Mouse (Mus musculus): Measurements from ENCODE around the gene Iscu. TPM values are rescaled to one million over a fixed set of nuclear protein-coding genes. Genes with fewer than 3 reads are reported as not detected.
"Not testable (repeated sequence)": the region's sequence is repeated elsewhere in the genome, so short reads cannot be mapped to it uniquely, and the experiment has no call there.

The Iscu gene
- polyA plus RNA-seq, 1 experiment from 2014 or later = 93.0 TPM

GRCm38 (mm10) chr5:113811824-113812420 lies 39.4 kb downstream of the Iscu start:
- ATAC-seq (ENCODE audit: low read depth); H3K9me3 ChIP-seq; H3K4me1 ChIP-seq (replicated peaks); H3K9ac ChIP-seq; H3K36me3 ChIP-seq; H3K27ac ChIP-seq (replicated peaks); H3K4me3 ChIP-seq; H3K27me3 ChIP-seq; H3K4me2 ChIP-seq: not testable (repeated sequence)
- 24% methylated on average over 11 of the region's 12 CpGs for WGBS

GRCm38 (mm10) chr5:113812638-113813037 lies 40.1 kb downstream of the Iscu start:
- Histone ChIP-seq H3K4me2 (no peak overlapping the region), H3K4me3 (no peak overlapping the region), H3K9ac (no peak overlapping the region), H3K4me1 (replicated peaks) (no peaks in the 10 kb centered on the region), H3K27ac (replicated peaks) (no peak overlapping the region), H3K27me3 (no peaks in the 10 kb centered on the region; the same call in 1 of the 2 replicates), H3K9me3 (peaks cover 5% of the 10 kb centered on the region; the same call in 1 of the 2 replicates), H3K36me3 (no peaks in the 10 kb centered on the region)
- WGBS = 97% methylated on average over 2 of the region's 2 CpGs
- no peak for ATAC-seq (ENCODE audit: low read depth)

- Histone ChIP-seq H3K4me2 (no peak overlapping the region), H3K9me3 (peaks cover 5% of the 10 kb centered on the region; the same call in 1 of the 2 replicates), H3K9ac (no peak overlapping the region), H3K27ac (replicated peaks) (no peak overlapping the region), H3K27me3 (no peaks in the 10 kb centered on the region; the same call in 1 of the 2 replicates), H3K36me3 (no peaks in the 10 kb centered on the region), H3K4me3 (no peak overlapping the region), H3K4me1 (replicated peaks) (no peaks in the 10 kb centered on the region)
- 26% methylated on average over 9 of the region's 9 CpGs for WGBS
- ATAC-seq (ENCODE audit: low read depth) = no peak
Observed at GRCm38 (mm10) chr5:113813608-113814007, 41.1 kb downstream of the Iscu start.

GRCm38 (mm10) chr5:113814111-113815040 lies 41.8 kb downstream of the Iscu start:
- no peaks in the 10 kb centered on the region for H3K4me1 ChIP-seq (replicated peaks)
- 39% methylated on average over 27 of the region's 27 CpGs for WGBS
- H3K27ac ChIP-seq (replicated peaks) = no peak overlapping the region
- H3K36me3 ChIP-seq = no peaks in the 10 kb centered on the region
- no peak overlapping the region; the same call in 1 of the 2 replicates for H3K9ac ChIP-seq
- ATAC-seq (ENCODE audit: low read depth) = no peak
- no peak overlapping the region for H3K4me2 ChIP-seq
- H3K4me3 ChIP-seq = no peak overlapping the region
- H3K9me3 ChIP-seq = peaks cover 5% of the 10 kb centered on the region; the same call in 1 of the 2 replicates
- no peaks in the 10 kb centered on the region; the same call in 1 of the 2 replicates for H3K27me3 ChIP-seq

GRCm38 (mm10) chr5:113815041-113815389 lies 42.5 kb downstream of the Iscu start:
- Histone ChIP-seq H3K4me3 (no peak overlapping the region), H3K36me3 (no peaks in the 10 kb centered on the region), H3K4me2 (no peak overlapping the region), H3K9me3 (peaks cover 5% of the 10 kb centered on the region; the same call in 1 of the 2 replicates), H3K27me3 (no peaks in the 10 kb centered on the region; the same call in 1 of the 2 replicates), H3K27ac (replicated peaks) (no peak overlapping the region), H3K4me1 (replicated peaks) (no peaks in the 10 kb centered on the region), H3K9ac (no peak overlapping the region; the same call in 1 of the 2 replicates)
- no peak for ATAC-seq (ENCODE audit: low read depth)
- WGBS = 54% methylated on average over 11 of the region's 11 CpGs

GRCm38 (mm10) chr5:113815638-113816152 lies 43.1 kb downstream of the Iscu start:
- no peaks in the 10 kb centered on the region for H3K4me1 ChIP-seq (replicated peaks)
- no peak overlapping the region for H3K27ac ChIP-seq (replicated peaks)
- no peak overlapping the region for H3K4me2 ChIP-seq
- WGBS = 10% methylated on average over 15 of the region's 15 CpGs
- no peak for ATAC-seq (ENCODE audit: low read depth)
- no peak overlapping the region for H3K4me3 ChIP-seq
- H3K36me3 ChIP-seq = no peaks in the 10 kb centered on the region
- peaks cover 5% of the 10 kb centered on the region; the same call in 1 of the 2 replicates for H3K9me3 ChIP-seq
- 0 out of 2 replicates have a peak overlapping the region, but pooled peaks have one; percentile 9 for H3K9ac ChIP-seq
- no peaks in the 10 kb centered on the region; the same call in 1 of the 2 replicates for H3K27me3 ChIP-seq

- 76% methylated on average over 14 of the region's 14 CpGs for WGBS
- H3K36me3 ChIP-seq = no peaks in the 10 kb centered on the region
- no peaks in the 10 kb centered on the region for H3K9me3 ChIP-seq
- H3K4me2 ChIP-seq = no peak overlapping the region
- no peaks in the 10 kb centered on the region; the same call in 1 of the 2 replicates for H3K27me3 ChIP-seq
- H3K9ac ChIP-seq = no peak overlapping the region
- ATAC-seq (ENCODE audit: low read depth) = no peak
- H3K4me3 ChIP-seq = no peak overlapping the region
- no peak overlapping the region for H3K27ac ChIP-seq (replicated peaks)
- no peaks in the 10 kb centered on the region for H3K4me1 ChIP-seq (replicated peaks)
Observed at GRCm38 (mm10) chr5:113818572-113818971, 46.0 kb downstream of the Iscu start.

GRCm38 (mm10) chr5:113824228-113824627 lies 51.7 kb downstream of the Iscu start:
- no peak overlapping the region for H3K9ac ChIP-seq
- H3K36me3 ChIP-seq = no peaks in the 10 kb centered on the region
- no peak overlapping the region for H3K4me2 ChIP-seq
- H3K4me3 ChIP-seq = no peak overlapping the region
- no peak for ATAC-seq (ENCODE audit: low read depth)
- no peaks in the 10 kb centered on the region for H3K9me3 ChIP-seq
- H3K27me3 ChIP-seq = no peaks in the 10 kb centered on the region
- H3K4me1 ChIP-seq (replicated peaks) = no peaks in the 10 kb centered on the region
- no peak overlapping the region for H3K27ac ChIP-seq (replicated peaks)
- WGBS = 84% methylated on average over 4 of the region's 4 CpGs

GRCm38 (mm10) chr5:113825558-113825957 lies 53.0 kb downstream of the Iscu start:
- H3K27me3 ChIP-seq = no peaks in the 10 kb centered on the region
- WGBS = 86% methylated on average over 7 of the region's 7 CpGs
- H3K36me3 ChIP-seq = no peaks in the 10 kb centered on the region
- ATAC-seq (ENCODE audit: low read depth) = no peak
- no peak overlapping the region for H3K9ac ChIP-seq
- no peaks in the 10 kb centered on the region for H3K4me1 ChIP-seq (replicated peaks)
- H3K9me3 ChIP-seq = no peaks in the 10 kb centered on the region
- no peak overlapping the region for H3K27ac ChIP-seq (replicated peaks)
- no peak overlapping the region for H3K4me3 ChIP-seq
- no peak overlapping the region for H3K4me2 ChIP-seq

- H3K27me3 ChIP-seq = no peaks in the 10 kb centered on the region
- 91% methylated on average over 4 of the region's 4 CpGs for WGBS
- H3K27ac ChIP-seq (replicated peaks) = no peak overlapping the region
- no peak for ATAC-seq (ENCODE audit: low read depth)
- H3K36me3 ChIP-seq = no peaks in the 10 kb centered on the region
- H3K9me3 ChIP-seq = no peaks in the 10 kb centered on the region
- no peak overlapping the region for H3K4me3 ChIP-seq
- H3K4me1 ChIP-seq (replicated peaks) = no peaks in the 10 kb centered on the region
- no peak overlapping the region for H3K9ac ChIP-seq
- no peak overlapping the region for H3K4me2 ChIP-seq
Observed at GRCm38 (mm10) chr5:113826619-113827018, 54.1 kb downstream of the Iscu start.
